Mouse (Mus musculus): ENCODE measurements at regions not wholly inside any gene's neighbourhood (a gene's known extent, or its start where the extent isn't known, plus 50 kb on each side); places are given as distances from the start of the nearest gene placed in this dataset.

DNA sequence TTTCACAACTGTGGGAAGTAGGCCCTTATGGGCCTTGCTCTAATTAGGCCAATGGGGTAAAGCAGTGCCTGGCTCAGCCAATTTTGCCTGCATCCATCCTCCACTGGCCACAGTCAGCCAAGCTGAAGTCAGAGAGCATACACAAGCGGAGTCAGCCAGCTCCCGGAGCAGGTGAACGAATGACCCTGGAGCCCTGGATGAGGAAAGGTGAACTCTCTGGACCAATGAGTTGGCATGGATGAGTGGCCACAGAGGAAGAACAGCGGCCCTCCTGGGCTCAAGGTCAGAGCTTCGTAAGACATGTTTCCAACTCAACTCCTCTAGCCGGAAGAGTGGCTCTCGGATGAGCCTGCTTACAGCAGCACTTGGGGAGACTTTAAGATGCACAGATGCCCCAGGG lies 116.1 kb upstream of the Rpl38 start:
- ATAC-seq (replicated peaks; ENCODE audit: low FRiP score, poor library complexity, severe bottlenecking), result no peak

DNA sequence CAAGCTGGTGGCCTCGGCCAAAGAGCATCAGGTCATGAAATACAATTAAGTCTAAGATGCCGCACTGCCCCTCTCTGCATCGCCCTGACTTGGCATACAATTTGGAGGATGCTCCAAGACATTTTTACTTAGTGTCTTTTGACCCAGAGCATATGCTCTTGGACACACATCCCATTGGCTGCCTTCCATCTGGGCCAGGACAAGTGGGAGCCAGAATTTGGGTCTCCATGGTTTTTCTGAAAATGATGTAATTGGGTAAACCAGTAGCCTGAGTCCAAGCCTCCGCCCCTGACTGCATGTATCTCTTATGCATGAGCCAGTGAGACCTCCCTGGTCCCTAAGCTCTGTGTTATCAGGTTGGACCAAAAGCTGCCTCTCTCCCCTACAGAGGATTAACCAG lies 117.1 kb upstream of the Rpl38 start:
- no peak for ATAC-seq (replicated peaks; ENCODE audit: low FRiP score, poor library complexity, severe bottlenecking)

DNA sequence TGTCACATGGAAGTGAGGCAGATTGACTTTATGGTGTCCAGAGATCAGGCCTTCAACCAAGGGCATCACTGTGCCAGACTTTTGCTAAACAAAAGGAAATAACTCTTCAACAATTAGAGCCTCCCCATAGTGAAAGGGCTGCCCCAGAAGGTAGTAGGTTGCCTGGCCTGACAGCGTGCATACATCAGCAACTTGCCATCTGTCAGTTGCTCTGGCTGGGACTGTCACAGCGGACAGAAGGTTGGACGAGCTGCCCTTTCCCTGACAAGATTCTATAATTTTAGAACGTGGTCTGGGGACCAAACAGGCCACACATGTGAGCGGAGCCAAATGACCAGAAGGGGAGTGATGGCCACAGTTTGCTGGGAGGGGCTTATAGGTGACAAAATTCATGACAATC lies 119.7 kb upstream of the Rpl38 start:
- no peak for ATAC-seq (replicated peaks; ENCODE audit: low FRiP score, poor library complexity, severe bottlenecking)

DNA sequence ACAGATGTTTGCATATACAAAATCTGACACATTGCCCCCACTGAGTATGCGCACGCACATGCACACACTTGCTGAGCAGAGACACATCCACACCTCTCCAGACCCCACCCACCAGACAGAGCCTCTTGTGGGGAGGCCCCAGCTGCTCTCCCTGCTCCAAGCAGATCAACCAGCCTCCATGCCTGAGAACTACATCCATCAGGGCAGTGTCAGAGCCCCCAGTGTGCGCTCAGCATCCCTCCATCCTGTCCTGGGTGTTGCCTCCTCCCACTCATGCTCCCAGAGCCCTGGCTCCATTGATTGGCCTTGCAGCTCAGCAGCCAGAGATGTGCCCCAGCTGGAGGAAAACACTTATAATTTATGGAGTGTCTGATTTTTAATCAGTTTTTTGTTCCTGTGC lies 124.1 kb upstream of the Rpl38 start:
- ATAC-seq (replicated peaks; ENCODE audit: low FRiP score, poor library complexity, severe bottlenecking), result no peak

DNA sequence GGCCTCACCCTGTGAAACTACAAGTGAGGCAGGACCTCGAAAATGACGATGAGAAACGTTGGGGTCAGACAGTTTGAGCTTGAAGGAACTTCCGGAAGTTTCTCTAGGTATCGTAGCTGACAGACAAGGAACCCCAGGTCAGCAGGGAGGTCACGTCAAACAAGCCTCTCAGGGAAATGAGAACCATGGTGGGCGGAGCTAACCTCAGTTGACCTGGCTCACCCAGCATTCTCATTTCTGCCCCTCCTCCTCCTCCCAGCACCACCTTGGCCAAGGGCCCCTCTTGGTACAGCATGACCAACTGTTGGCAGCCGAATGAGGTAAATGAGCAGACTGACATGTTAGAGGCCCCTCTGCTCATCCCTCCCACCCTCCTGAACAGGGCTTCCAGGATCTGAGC lies 126.2 kb upstream of the Rpl38 start:
- ATAC-seq (replicated peaks; ENCODE audit: low FRiP score, poor library complexity, severe bottlenecking), result no peak

DNA sequence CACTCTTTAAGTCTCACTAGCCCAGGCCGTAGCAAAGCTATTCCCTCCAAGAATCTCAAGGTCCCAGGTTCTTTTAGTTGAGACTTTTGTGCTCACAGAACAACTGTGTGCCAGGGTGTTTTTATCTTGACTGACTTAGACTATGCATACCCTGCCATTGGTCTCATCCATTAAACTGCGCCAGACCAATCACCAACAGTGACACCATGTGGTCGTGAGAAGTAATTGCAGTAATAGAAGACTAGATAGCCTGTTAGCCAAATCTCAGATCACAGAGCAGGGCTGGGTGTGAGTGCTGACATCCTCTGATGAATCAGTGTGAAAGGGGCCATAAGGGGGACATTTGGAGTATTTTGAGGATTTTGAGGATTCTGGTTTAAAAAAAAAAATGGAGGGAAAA lies 127.8 kb upstream of the Rpl38 start:
- no peak for ATAC-seq (replicated peaks; ENCODE audit: low FRiP score, poor library complexity, severe bottlenecking)

DNA sequence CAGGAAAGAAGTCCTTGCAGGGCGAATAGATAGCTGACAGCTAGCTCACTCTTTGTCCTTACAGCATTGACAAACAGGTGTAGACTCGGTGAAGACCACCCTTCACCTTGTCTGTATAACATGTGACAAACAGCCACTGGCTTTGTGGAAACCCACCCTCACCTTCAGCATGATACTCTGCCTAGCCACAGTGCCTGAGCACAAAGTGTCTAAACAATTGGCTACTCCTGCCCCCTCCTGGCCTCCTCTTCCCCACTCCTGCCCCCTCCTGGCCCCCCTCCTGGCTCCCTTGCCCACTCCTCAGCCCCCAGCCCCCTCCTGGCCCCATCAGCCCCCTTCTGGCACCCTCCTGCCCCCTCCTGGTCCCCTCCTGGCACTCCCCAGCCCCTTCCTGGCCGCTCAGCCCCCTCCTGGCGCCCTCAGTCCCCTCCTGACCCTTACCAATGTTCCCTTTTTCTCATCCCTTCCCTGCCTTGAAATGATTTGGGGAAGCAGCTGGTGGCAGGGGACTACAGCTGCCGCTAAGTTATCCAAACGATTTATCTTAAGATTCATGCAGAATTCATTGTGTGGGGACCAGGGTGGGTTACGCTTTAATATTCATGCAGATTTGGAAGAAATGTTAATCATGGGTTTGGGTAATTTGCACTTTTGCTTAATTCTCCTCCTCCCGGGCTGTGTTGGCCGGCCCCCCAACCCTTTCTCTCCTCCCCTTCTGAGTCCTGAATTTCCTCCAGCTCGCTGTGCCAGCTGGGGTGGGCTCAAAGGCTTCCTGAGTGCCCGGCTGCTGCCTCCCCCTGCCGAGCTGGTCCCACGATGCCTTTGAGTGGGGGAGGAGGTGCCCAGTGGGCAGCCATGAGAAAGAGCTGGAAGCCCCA lies 131.5 kb upstream of the Rpl38 start:
- no peak for ATAC-seq (replicated peaks; ENCODE audit: low FRiP score, poor library complexity, severe bottlenecking)

DNA sequence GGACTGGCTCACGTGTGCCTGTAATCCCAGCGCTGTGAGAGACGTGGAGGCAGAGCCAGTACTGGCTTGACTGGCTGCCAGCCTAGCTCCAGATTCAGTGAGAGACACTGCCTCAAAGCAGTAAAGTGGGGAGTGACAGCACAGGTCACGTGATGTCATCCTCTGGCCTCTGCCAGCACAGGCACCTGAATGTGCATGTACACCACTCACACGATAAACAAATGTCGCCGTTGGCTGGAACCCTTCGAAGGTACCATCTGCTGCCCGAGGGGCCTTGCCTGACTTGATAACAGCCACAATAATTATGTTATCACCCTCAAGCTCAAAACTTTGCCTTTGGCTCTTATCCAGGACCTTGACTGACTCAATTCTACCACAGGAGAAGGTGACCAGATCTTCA lies 132.4 kb upstream of the Rpl38 start:
- ATAC-seq (replicated peaks; ENCODE audit: low FRiP score, poor library complexity, severe bottlenecking), result no peak

DNA sequence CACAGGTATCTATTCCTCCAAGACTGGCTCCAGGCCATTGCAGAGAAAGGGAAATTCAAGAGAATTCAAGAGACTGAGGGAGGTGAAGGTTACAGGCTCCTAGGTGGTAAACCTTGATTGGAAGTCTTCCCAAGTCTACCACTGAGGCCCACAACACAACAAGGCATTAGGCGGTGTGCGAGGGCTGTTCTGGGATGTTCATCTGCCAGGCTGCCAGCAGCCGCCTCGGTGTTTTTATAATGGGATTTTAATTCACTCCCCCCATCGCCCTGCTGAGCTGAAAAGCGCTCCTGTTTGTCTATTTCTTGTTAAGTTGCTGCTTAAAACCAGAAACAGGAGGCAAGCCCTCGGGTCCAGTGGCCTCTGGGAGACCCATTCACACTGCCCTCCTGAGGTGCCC lies 133.9 kb upstream of the Rpl38 start:
- no peak for ATAC-seq (replicated peaks; ENCODE audit: low FRiP score, poor library complexity, severe bottlenecking)

DNA sequence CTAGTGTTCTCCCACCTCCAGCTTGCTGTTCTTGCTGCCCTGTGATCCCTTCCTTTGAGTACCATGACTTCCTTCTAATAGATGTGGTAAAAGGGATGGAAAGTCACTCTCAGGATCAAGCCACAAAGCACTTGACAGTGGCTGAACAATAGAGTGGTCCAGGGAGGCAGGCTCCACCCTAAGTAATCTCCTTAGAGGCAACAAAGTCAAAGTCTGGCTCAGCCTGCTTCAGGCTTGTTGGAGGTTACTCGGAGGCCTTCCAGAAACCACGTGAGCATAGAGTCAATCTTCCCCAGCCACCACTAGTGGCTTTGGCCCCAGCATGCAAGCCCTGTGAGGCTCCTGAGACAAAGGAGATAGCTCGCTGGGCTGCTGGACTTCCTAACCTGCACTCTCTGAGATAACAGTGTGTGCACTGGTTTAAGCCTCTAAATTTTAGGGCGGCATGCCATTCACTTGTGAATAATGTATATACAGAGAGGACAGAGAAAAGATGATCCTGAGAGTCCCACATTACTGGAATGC lies 137.0 kb upstream of the Rpl38 start:
- no peak for ATAC-seq (replicated peaks; ENCODE audit: low FRiP score, poor library complexity, severe bottlenecking)

DNA sequence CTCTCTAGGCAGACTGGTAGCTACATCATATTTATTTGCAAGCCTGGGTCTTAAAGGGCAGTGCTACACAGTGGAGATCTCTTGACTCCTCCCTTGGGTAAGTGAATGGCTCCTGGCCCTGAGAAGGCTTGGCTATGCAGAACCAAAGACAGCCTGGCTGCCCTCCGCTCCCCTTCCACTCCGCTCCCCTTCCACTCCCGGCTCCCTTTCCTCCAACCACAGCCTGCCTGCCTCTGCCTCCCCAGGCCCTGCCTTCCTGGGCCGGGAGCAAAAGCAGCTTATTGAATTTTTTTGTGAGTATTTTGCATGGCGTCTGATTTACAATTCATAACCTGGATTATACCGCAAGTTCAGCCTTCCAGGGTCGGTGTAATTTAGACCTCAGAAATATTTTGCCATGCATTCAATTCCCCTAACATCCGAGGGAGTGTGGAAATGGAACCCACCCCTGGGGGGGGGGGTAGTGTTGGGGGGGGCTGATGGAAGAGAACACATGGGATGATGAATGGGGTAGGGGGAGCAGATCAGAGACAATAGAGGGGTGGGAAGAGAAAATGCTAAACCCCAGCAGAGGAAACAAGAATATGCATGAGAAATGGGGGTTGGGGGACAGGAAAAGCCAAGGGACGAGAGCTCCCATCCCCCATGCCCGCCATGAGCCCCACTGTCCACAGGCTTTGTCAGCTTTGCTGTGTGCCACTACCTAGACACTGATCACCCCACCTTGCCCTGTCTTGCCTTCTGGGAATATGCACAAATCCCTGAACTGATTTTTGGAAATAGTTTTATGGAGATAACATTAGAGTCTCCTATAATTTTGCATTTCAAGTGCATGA lies 139.2 kb upstream of the Rpl38 start:
- no peak for ATAC-seq (replicated peaks; ENCODE audit: low FRiP score, poor library complexity, severe bottlenecking)

DNA sequence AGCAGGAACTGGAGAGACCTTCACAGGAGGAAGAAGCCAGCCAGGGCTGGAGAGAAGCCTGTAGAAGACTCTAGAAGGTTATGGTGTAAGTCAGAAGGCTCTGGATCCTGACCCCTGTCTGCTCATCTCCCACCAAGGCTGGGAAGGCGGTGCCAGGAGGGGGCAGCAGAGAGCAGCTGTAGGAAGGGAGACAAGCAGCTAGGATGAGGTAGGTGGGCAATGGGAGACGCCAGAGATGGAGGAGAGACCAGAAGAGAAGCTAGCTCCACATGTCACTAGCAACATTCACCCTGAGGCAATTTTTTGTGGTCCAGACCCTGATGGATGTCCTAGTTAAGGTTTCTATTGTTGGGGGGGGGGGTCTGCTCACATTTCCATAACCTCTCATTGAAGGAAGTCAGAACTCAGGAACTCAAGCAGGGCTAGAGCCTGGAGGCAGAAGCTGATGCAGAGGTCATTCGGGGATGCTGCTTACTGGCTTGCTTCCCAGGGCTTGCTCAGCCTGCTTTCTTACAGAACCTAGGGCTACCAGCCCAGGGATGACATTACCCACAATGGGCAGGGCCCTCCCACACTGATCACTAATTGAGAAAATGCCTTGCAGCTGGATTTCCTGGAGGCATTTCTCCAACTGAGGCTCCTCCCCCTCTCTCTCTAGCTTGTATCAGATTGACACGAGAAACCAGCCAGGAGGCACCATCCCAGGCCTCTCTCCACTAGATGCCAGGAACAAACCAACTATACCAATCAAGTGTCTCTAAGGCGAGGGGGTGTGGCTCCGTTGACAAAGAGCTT lies 144.7 kb upstream of the Rpl38 start:
- ATAC-seq (replicated peaks; ENCODE audit: low FRiP score, poor library complexity, severe bottlenecking), result no peak; the same call in 1 of the 2 replicates

DNA sequence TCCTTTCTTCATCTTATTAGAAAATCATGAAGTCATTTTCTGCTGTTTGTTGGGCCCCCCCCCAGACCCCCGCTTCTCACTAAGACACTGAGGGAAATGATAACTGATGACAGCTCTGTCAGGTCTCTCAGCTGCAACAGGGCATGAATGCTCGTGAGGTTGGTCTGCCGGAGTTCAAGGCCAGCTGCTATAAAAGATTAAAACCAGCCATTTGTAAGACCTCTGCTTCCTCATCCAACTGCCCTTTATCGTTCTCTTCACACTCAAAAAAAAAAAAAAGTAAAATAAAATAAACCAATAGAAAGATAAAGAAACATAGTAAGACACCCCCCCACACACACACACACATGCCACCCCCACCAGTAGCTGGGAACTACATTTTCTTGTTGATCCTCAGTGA lies 153.0 kb upstream of the Rpl38 start:
- no peak for ATAC-seq (replicated peaks; ENCODE audit: low FRiP score, poor library complexity, severe bottlenecking)

DNA sequence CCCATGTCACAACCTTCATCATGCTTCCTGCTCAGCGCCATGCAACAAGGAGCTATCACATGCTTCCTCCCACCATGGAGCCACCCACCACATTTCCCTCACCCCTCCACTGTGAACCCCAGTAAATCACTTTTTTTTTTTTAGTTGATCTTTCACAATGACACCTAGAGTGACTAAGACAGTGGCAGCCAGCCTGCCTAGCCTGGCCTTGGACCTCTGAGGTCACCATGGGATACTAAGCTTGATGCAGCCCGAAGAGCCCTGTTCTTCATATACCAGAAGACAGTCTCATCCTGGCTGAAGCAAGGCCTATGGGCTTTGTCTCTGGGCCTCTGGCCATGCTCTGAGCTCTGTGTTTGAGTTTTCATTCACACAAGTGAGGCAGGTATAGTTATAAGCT lies 154.2 kb upstream of the Rpl38 start:
- ATAC-seq (replicated peaks; ENCODE audit: low FRiP score, poor library complexity, severe bottlenecking), result no peak

DNA sequence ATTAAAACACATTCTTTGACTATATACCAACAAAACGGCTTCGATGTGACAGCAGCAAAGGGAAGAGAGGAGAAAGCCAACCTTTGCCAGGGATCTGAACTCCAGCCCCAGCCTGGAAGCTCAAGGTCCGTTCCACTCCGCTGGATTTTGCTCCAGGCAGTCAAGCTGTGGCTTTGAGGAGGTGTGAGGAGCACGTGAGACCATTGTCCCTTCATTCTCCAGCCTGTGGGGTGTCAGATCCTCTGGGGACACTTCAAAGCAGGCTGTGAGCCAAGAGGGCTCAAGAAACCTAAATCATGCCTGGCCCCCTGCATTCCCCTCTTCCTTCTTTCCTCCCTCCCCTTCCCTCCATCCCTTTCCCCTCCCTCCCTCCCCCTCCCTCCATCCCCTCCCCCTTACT lies 154.9 kb upstream of the Rpl38 start:
- ATAC-seq (replicated peaks; ENCODE audit: low FRiP score, poor library complexity, severe bottlenecking), result no peak

DNA sequence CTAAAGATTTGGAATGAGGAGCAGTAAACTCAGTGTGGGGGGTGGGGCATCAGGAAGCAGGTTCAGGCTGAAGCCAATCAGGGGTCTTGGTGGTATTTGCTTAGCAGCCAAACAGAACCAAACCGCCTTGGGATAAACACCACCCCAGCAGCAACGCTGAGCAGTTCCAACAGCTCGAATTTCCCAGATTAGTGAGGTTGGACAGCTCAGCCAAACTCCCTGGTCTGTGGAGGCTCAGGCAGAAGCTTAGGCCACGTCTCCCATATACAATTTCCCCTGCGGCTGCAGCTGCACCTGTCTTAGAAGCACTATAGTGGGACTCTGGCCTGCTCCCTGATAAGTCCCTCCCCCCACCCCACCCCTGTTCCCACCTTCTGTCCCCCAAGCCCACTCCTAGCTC lies 156.3 kb upstream of the Rpl38 start:
- ATAC-seq (replicated peaks; ENCODE audit: low FRiP score, poor library complexity, severe bottlenecking), result no peak

DNA sequence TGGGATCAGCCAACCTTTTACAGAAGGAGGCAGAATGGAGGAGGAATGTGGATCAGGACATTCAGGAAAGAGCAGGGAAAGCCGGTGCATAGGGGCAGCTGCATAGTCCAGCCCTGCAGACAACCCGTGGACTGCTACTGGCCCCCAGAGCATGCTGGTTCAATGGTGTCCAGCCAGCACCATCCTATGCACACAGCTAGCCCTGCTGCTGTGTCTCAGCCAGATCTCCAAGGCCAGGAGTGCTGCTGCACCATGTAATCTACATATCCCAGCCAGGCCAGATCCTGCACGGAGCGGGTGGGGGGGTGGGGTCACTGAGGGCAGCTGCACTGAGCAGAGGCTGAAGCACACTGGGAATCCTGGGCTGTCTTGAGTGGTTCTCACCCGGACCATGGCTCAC lies 165.8 kb upstream of the Rpl38 start:
- no peak for ATAC-seq (replicated peaks; ENCODE audit: low FRiP score, poor library complexity, severe bottlenecking)

DNA sequence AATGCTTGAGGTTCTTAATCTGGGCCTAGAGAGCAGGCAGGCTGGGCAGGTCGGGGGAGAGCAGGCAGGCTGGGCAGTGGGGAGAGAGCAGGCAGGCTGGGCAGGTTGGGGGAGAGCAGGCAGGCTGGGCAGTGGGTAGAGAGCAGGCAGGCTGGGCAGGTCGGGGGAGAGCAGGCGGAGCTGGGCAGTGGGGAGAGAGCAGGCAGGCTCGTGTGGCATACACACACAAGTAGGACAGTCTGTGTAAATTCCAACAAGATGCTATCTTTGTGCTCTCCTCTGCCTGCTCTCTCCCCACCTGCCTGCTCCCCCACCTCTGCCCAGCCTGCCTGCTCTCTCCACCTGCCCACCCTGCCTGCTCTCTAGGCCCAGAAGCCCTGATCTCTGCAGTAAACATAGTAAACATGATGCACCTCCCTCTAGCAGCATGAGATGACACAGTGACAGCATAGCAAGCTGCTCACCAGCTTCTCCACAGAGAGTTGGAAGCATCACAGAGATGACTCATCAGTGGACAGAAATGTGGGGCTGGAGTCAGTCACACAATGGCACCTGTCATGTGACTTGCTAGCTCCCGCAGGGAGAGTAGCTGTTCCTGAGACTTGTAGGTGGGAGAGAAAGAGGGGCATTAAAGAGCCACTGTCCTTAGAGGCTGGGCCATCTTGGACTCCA lies 166.3 kb upstream of the Rpl38 start:
- ATAC-seq (replicated peaks; ENCODE audit: low FRiP score, poor library complexity, severe bottlenecking), result no peak

DNA sequence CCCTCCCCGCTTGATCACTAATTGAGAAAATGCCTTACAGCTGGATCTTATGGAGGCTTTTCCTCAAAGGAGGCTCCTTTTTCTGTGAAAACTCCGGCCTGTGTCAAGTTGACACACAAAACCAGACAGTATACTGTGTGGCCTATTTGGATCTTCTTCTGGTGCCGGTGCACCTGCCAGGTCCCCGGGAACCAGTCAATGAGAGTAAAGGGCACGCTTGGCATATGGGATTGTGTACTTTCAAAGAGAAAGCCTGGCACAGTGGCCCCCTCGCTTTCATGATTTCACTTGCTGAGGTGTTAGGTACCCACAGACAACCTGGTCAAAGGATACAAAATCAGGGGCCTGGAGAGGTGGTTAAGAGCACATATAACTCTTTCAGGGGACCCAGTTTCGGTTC lies 167.9 kb upstream of the Rpl38 start:
- ATAC-seq (replicated peaks; ENCODE audit: low FRiP score, poor library complexity, severe bottlenecking), result no peak

DNA sequence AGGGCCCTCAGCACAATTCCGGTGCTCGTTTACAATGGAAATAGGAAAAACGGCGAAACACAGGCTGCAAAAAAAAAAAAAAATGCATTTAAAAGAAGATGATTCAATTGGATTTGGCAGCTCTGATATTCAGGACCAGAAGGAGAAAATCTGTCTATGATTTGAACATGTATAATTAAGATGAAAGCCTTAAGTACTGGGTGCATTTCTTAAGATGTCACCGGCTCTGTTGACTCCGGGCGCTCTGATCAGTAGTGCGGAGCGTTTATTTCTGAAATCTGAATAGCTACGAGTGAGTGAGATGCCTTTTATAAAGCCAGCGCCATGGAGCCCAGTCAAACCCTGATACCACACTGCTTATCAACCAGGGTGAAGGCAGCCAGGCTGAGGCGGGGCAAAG lies 168.7 kb upstream of the Rpl38 start:
- no peak for ATAC-seq (replicated peaks; ENCODE audit: low FRiP score, poor library complexity, severe bottlenecking)
